Mouse (Mus musculus): ENCODE measurements at regions not wholly inside any gene's neighbourhood (a gene's known extent, or its start where the extent isn't known, plus 50 kb on each side); places are given as distances from the start of the nearest gene placed in this dataset.

GRCm38 (mm10) chr9:122595120-122595943, 151.8 kb upstream of the Topaz1 start:
- ChIA-PET POLR2A (interaction anchor here in 1 of 4 experiments (0.6 to 1.8 kb wide), 2 partner anchors 17 to 117 kb away, joined by 3 to 5 read pairs; no protein-coding TSS in a partner anchor), CTCF (interaction anchor here in 1 of 4 experiments (1.0 kb wide), 1 partner anchor 30 kb away, joined by 7 read pairs; no protein-coding TSS in a partner anchor)

- ChIA-PET POLR2A (no interaction called here), CTCF (no interaction called here)
Measured at GRCm38 (mm10) chr9:122603106-122603505, 144.0 kb upstream of the Topaz1 start.

- CTCF ChIA-PET = interaction anchor here in 1 of 4 experiments (0.5 to 0.6 kb wide), 2 partner anchors 174 to 269 kb away, joined by 3 to 5 read pairs; no protein-coding TSS in a partner anchor
- POLR2A ChIA-PET = interaction anchor here in 1 of 4 experiments (0.6 kb wide), 1 partner anchor 10 kb away, joined by 4 read pairs; no protein-coding TSS in a partner anchor
Measured at GRCm38 (mm10) chr9:122609616-122610015, 137.5 kb upstream of the Topaz1 start.

GRCm38 (mm10) chr9:122610918-122611317, 136.2 kb upstream of the Topaz1 start:
- ChIA-PET POLR2A (no interaction called here), CTCF (no interaction called here)

- POLR2A ChIA-PET = interaction anchor here in 1 of 4 experiments (0.7 kb wide), 1 partner anchor 18 kb away, joined by 3 read pairs; no protein-coding TSS in a partner anchor
- CTCF ChIA-PET = interaction anchor here in 1 of 4 experiments (0.7 kb wide), 1 partner anchor 54 kb away, joined by 3 read pairs; no protein-coding TSS in a partner anchor
Measured at GRCm38 (mm10) chr9:122614579-122615252, 132.4 kb upstream of the Topaz1 start.

- ChIA-PET CTCF (interaction anchor here in 1 of 4 experiments (0.9 kb wide), 1 partner anchor 97 kb away, joined by 3 read pairs; no protein-coding TSS in a partner anchor), POLR2A (interaction anchor here in 1 of 4 experiments (0.7 kb wide), 1 partner anchor 19 kb away, joined by 3 read pairs; no protein-coding TSS in a partner anchor)
Measured at GRCm38 (mm10) chr9:122615351-122615750, 131.8 kb upstream of the Topaz1 start.

- POLR2A ChIA-PET = no interaction called here
- CTCF ChIA-PET = interaction anchor here in 2 of 4 experiments (0.7 kb wide), 3 partner anchors 37 to 199 kb away, joined by 3 to 5 read pairs (median 3); no protein-coding TSS in a partner anchor
Measured at GRCm38 (mm10) chr9:122617793-122618192, 129.4 kb upstream of the Topaz1 start.

- POLR2A ChIA-PET = no interaction called here
- CTCF ChIA-PET = interaction anchor here (0.6 to 1.3 kb wide), 16 partner anchors 10 to 1371 kb away, joined by 3 to 23 read pairs (median 4); no protein-coding TSS in a partner anchor
Measured at GRCm38 (mm10) chr9:122625081-122625480, 122.1 kb upstream of the Topaz1 start.

GRCm38 (mm10) chr9:122626346-122626745, 120.8 kb upstream of the Topaz1 start:
- POLR2A ChIA-PET = interaction anchor here in 2 of 4 experiments (0.6 to 0.8 kb wide), 5 partner anchors 202 to 861 kb away, joined by 3 to 5 read pairs (median 3); no protein-coding TSS in a partner anchor
- CTCF ChIA-PET = interaction anchor here (0.5 to 1.0 kb wide), 4 partner anchors 12 to 549 kb away, joined by 3 to 8 read pairs (median 4); no protein-coding TSS in a partner anchor

GRCm38 (mm10) chr9:122629171-122629904, 117.8 kb upstream of the Topaz1 start:
- POLR2A ChIA-PET = interaction anchor here in 1 of 4 experiments (1.1 kb wide), 1 partner anchor 29 kb away, joined by 3 read pairs; no protein-coding TSS in a partner anchor
- CTCF ChIA-PET = interaction anchor here in 1 of 4 experiments (1.5 kb wide), 1 partner anchor 67 kb away, joined by 4 read pairs; no protein-coding TSS in a partner anchor

GRCm38 (mm10) chr9:122631793-122632192, 115.4 kb upstream of the Topaz1 start:
- CTCF ChIA-PET = no interaction called here
- POLR2A ChIA-PET = no interaction called here

GRCm38 (mm10) chr9:122633484-122633883, 113.7 kb upstream of the Topaz1 start:
- ChIA-PET CTCF (interaction anchor here in 1 of 4 experiments (0.7 kb wide), 1 partner anchor 99 kb away, joined by 4 read pairs; no protein-coding TSS in a partner anchor), POLR2A (no interaction called here)

GRCm38 (mm10) chr9:122635138-122635964, 111.8 kb upstream of the Topaz1 start:
- ChIA-PET CTCF (interaction anchor here in 3 of 4 experiments (0.6 to 1.0 kb wide), 5 partner anchors 10 to 225 kb away, joined by 3 to 23 read pairs (median 3); no protein-coding TSS in a partner anchor), POLR2A (interaction anchor here in 2 of 4 experiments (0.6 to 0.7 kb wide), 3 partner anchors 46 to 1654 kb away, joined by 3 to 12 read pairs (median 9); no protein-coding TSS in a partner anchor)

- CTCF ChIA-PET = no interaction called here
- POLR2A ChIA-PET = no interaction called here
Measured at GRCm38 (mm10) chr9:122637591-122637990, 109.6 kb upstream of the Topaz1 start.

GRCm38 (mm10) chr9:122639239-122639638, 107.9 kb upstream of the Topaz1 start:
- ChIA-PET CTCF (interaction anchor here in 1 of 4 experiments (0.6 kb wide), 1 partner anchor 13 kb away, joined by 8 read pairs; no protein-coding TSS in a partner anchor), POLR2A (no interaction called here)

GRCm38 (mm10) chr9:122642913-122643312, 104.2 kb upstream of the Topaz1 start:
- ChIA-PET CTCF (no interaction called here), POLR2A (interaction anchor here in 1 of 4 experiments (0.7 kb wide), 1 partner anchor 41 kb away, joined by 4 read pairs; no protein-coding TSS in a partner anchor)

GRCm38 (mm10) chr9:122645569-122645968, 101.6 kb upstream of the Topaz1 start:
- CTCF ChIA-PET = no interaction called here
- POLR2A ChIA-PET = no interaction called here

GRCm38 (mm10) chr9:122650862-122651261, 96.3 kb upstream of the Topaz1 start:
- POLR2A ChIA-PET = no interaction called here
- CTCF ChIA-PET = no interaction called here

Data from embryonic stem cell, embryonic (primary cell).